Mouse (Mus musculus) ES-E14 (cell line): ENCODE measurements at regions not wholly inside any gene's neighbourhood (a gene's known extent, or its start where the extent isn't known, plus 50 kb on each side); places are given as distances from the start of the nearest gene placed in this dataset.
"Not testable (repeated sequence)": the region's sequence is repeated elsewhere in the genome, so short reads cannot be mapped to it uniquely, and the experiment has no call there.

ENCODE experiments used
- DNase-seq: peaks from one replicate; pipeline ENCODE4 v3.0.0-alpha.2; 2013; ENCODE audit warnings: low read depth, low spot score
- H3K27ac ChIP-seq: 2 replicates; pipeline ENCODE4 v1.5.1; 2012; ENCODE audit warnings: low read depth, mild to moderate bottlenecking, low read length, moderate library complexity, mixed read lengths; ENCODE audit not compliant: poor library complexity, insufficient read depth, severe bottlenecking
- H3K36me3 ChIP-seq: 2 replicates; pipeline ENCODE4 v1.6.1; 2012; ENCODE audit warnings: mild to moderate bottlenecking, low read length, moderate library complexity, mixed read lengths; ENCODE audit not compliant: control insufficient read depth, poor library complexity, insufficient read depth, severe bottlenecking
- H3K4me1 ChIP-seq, 2 experiments: fragments of 150-350 bp in 1 of 2; sonication (generic) in 1 of 2; 2 replicates each; pipeline ENCODE4 v1.6.1; 2012; ENCODE audit warnings: low read length in 2 of 2, mild to moderate bottlenecking in 1 of 2, mixed read lengths in 1 of 2; ENCODE audit not compliant: control insufficient read depth in 2 of 2, insufficient read depth in 2 of 2, poor library complexity in 1 of 2
- H3K4me3 ChIP-seq, 2 experiments: fragments of 150-350 bp in 1 of 2; sonication (generic) in 1 of 2; 2 replicates each; pipeline ENCODE4 v1.5.1; 2012; ENCODE audit warnings: low read length in 2 of 2, low read depth in 1 of 2, mild to moderate bottlenecking in 1 of 2, mixed read lengths in 1 of 2; ENCODE audit not compliant: insufficient read depth in 1 of 2, poor library complexity in 1 of 2, severe bottlenecking in 1 of 2
- H3K9ac ChIP-seq: 2 replicates; pipeline ENCODE4 v1.6.1; 2012; ENCODE audit warnings: low read depth, mild to moderate bottlenecking, low read length, mixed read lengths; ENCODE audit not compliant: poor library complexity, insufficient read depth, severe bottlenecking
- H3K9me3 ChIP-seq: fragments of 150-350 bp; sonication (generic); 2 replicates; pipeline ENCODE4 v1.6.1; 2012; ENCODE audit warnings: low read depth, mild to moderate bottlenecking, low read length; ENCODE audit not compliant: control insufficient read depth, insufficient read depth
- CHD2 ChIP-seq: IDR thresholded peaks from 2 replicates; pipeline ENCODE4 v1.6.1; 2014; ENCODE audit warnings: mild to moderate bottlenecking, low read depth, low read length, inconsistent platforms
- HCFC1 ChIP-seq: IDR thresholded peaks from 2 replicates; pipeline ENCODE4 v1.6.1; 2012; ENCODE audit warnings: low read length, inconsistent platforms, borderline replicate concordance; ENCODE audit not compliant: insufficient read depth
- MAFK ChIP-seq: IDR thresholded peaks from 2 replicates; pipeline ENCODE4 v1.6.1; 2014; ENCODE audit warnings: mild to moderate bottlenecking, low read depth, low read length, inconsistent platforms; ENCODE audit not compliant: insufficient read depth
- ZC3H11A ChIP-seq: IDR thresholded peaks from 2 replicates; pipeline ENCODE4 v1.6.1; 2012; ENCODE audit warnings: low read depth, mild to moderate bottlenecking, inconsistent platforms, low read length, borderline replicate concordance
- ZNF384 ChIP-seq: IDR thresholded peaks from 2 replicates; pipeline ENCODE4 v1.6.1; 2012; ENCODE audit warnings: low read depth, low read length, inconsistent platforms
- in situ Hi-C, 2 experiments: fragments of 600-800 bp; cut with MboI; formaldehyde crosslinking; loops; one replicate each; pipeline ENCODE4 v1.15.1; 2025; ENCODE audit warnings: low sequenced_read_pairs in 2 of 2, inconsistent platforms in 1 of 2; ENCODE audit not compliant: unreplicated experiment in 2 of 2

DNA sequence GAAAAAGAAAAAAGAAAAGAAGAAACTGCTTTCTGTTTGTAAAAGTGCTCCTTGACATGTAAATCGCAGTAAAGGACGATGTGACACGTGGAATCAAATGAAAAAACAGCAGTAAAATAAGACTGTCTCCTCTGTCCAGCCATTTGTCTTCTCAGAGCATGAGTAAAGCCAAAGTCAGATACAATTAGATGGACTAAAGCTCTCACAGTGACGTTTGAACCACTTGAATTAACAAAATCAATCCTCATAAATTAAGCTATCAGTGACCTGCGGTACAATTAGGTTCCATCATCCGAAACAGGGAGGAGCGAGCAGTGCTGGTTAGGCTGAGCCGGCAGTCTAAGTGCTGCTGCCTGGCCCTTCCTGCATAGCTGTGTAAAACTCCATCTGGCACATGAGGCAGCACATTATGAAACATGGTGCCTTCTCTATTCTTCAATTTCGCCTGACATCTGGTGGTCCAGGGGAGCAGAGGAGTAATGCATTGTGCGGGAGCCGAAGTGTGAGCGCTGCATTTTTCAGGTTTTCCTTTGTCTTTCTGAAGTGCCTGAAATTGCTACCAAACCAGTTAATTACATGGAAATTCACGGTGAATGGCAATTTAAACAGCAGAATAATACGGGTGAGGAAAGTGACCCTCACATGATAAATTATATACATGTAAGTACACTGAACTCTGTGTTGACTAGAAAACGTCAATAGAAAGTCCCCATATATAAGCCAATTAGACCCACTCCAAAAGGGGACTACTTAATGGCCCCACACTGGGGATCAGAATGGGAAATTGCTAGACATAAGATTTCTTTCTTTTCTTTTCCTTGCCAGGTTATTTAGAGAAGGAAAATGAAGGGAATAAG is 118.1 kb downstream of the Mmrn1 start:
- DNase-seq, result no peak
- in situ Hi-C loops, result no loop called here
- H3K4me3 ChIP-seq, result no peak overlapping the region
- TF ChIP-seq HCFC1 (no peak), ZC3H11A (no peak), CHD2 (no peak), ZNF384 (no peak), MAFK (no peak)
- H3K36me3 ChIP-seq, result no peaks in the 10 kb centered on the region
- no peaks in the 10 kb centered on the region for H3K9me3 ChIP-seq
- no peak overlapping the region for H3K27ac ChIP-seq
- H3K9ac ChIP-seq, result no peak overlapping the region
- H3K4me1 ChIP-seq, result no peaks in the 10 kb centered on the region; a peak in 1 of 4 replicates

GRCm38 (mm10) chr6:61043524-61044450 is 119.0 kb downstream of the Mmrn1 start:
- Histone ChIP-seq H3K4me3 (no peak overlapping the region), H3K9me3 (no peaks in the 10 kb centered on the region), H3K9ac (no peak overlapping the region), H3K36me3 (no peaks in the 10 kb centered on the region), H3K27ac (no peak overlapping the region), H3K4me1 (peaks cover 0 to 3% of the 10 kb centered on the region in 2 experiments; a peak in 2 of 4 replicates)
- in situ Hi-C loops, result no loop called here
- no peak for TF ChIP-seq ZNF384
- TF ChIP-seq ZC3H11A, result no peak
- no peak for TF ChIP-seq HCFC1
- no peak for TF ChIP-seq MAFK
- TF ChIP-seq CHD2, result no peak
- no peak for DNase-seq

GRCm38 (mm10) chr6:61047667-61048066 is 122.9 kb downstream of the Mmrn1 start:
- H3K27ac ChIP-seq, result peak overlapping the region; percentile 71
- H3K4me3 ChIP-seq, in situ Hi-C loops, H3K4me1 ChIP-seq, H3K9me3 ChIP-seq, H3K36me3 ChIP-seq, H3K9ac ChIP-seq: not testable (repeated sequence)
- peak; percentile 59 for DNase-seq
- TF ChIP-seq MAFK (peak; percentile 76; the same call in 1 of the 2 replicates), CHD2 (0 out of 2 replicates have a peak, but pooled peaks have one; percentile 16)

GRCm38 (mm10) chr6:61063129-61063528 is 117.0 kb upstream of the Ccser1 start:
- TF ChIP-seq MAFK (no peak), ZC3H11A (peak; percentile 29; the same call in 1 of the 2 replicates), ZNF384 (no peak), CHD2 (no peak), HCFC1 (no peak)
- no peak for DNase-seq
- Histone ChIP-seq H3K9me3 (no peaks in the 10 kb centered on the region), H3K36me3 (no peaks in the 10 kb centered on the region), H3K27ac (no peak overlapping the region), H3K4me1 (no peaks in the 10 kb centered on the region), H3K9ac (no peak overlapping the region), H3K4me3 (no peak overlapping the region)
- in situ Hi-C loops, result loop anchor here in 1 of 2 experiments (10.0 kb wide), 1 partner anchor 242 kb away; no protein-coding TSS in a partner anchor
